25 mouse cellular contexts compared by ENCODE assay signal in the genomic region with DNA sequence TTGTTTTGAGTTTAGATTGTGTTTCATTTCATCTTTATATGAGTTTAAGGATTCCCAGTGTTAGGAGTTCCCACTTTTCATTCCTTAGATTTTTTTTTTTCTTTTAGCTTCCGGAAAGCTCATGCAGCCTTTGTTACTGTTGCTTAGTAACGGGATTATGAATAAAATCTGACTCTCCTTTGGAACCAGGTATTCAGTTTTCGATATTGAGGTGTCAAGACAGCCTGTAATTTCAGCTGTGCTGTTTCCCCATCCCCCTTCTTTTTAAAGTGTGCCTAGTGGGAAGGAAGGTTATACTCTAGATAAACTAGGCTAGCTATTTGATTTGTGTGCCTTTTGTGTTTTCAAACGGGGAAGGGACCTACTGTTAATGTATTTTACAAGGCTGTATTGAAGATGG. TPM values are rescaled to one million over a fixed set of nuclear protein-coding genes. Genes with fewer than 3 reads are reported as not detected.
DNase-seq lines count a peak whose midpoint lies in the region; ATAC-seq and TF ChIP-seq lines count a peak whose summit lies in the region.
"Had no signal": no experiment of that assay in that cellular context is flagged by ENCODE, and none has a peak within 500 bp of the region (broad histone marks: within the 10 kb centered on the region; RNA-seq: fewer than 3 reads in every experiment).

No protein-coding gene starts in this region.

- no peak overlapping the region for H3K9ac ChIP-seq in forebrain, embryonic 12.5 days
- no peak overlapping the region for H3K9ac ChIP-seq in midbrain, embryonic 14.5 days (replicated peaks; ENCODE audit: low read length)
- H3K9ac ChIP-seq in midbrain, embryonic 13.5 days (replicated peaks): no peak overlapping the region
- no peak overlapping the region for H3K9ac ChIP-seq in embryonic facial prominence, embryonic 13.5 days
- no peak overlapping the region for H3K9ac ChIP-seq in forebrain, postnatal 0 days
- H3K9ac ChIP-seq: intestine, embryonic 15.5 days; liver, embryonic 13.5 days; stomach, embryonic 15.5 days had no signal

- intact Hi-C loops in gastrocnemius, postnatal 36 days (cut with DNase I): no loop called here

- H3K4me2 ChIP-seq in forebrain, embryonic 12.5 days: no peak overlapping the region
- H3K4me2 ChIP-seq in midbrain, embryonic 14.5 days (ENCODE audit: low read length): no peak overlapping the region
- H3K4me2 ChIP-seq in midbrain, embryonic 13.5 days (replicated peaks): no peak overlapping the region
- 0 out of 2 replicates have a peak overlapping the region, but pooled peaks have one; percentile 47 for H3K4me2 ChIP-seq in embryonic facial prominence, embryonic 13.5 days
- H3K4me2 ChIP-seq in forebrain, postnatal 0 days (ENCODE audit: low read depth): no peak overlapping the region
- H3K4me2 ChIP-seq: intestine, embryonic 15.5 days; liver, embryonic 13.5 days; stomach, embryonic 15.5 days had no signal

- WGBS in forebrain, embryonic 10.5 days: 59% methylated on average over 4 of the region's 4 CpGs
- WGBS in forebrain, embryonic 12.5 days: 26% methylated on average over 4 of the region's 4 CpGs
- 15% methylated on average over 4 of the region's 4 CpGs for WGBS in midbrain, embryonic 14.5 days
- 25% methylated on average over 4 of the region's 4 CpGs for WGBS in midbrain, embryonic 13.5 days
- WGBS in embryonic facial prominence, embryonic 13.5 days: 32% methylated on average over 4 of the region's 4 CpGs
- WGBS in forebrain, postnatal 0 days: 6% methylated on average over 4 of the region's 4 CpGs

- no peak for ATAC-seq in forebrain, embryonic 12.5 days (ENCODE audit: low FRiP score)
- ATAC-seq in midbrain, embryonic 14.5 days (ENCODE audit: low FRiP score, low TSS enrichment): no peak
- no peak for ATAC-seq in midbrain, embryonic 13.5 days
- ATAC-seq in embryonic facial prominence, embryonic 13.5 days (ENCODE audit: insufficient number of reproducible peaks, insufficient read depth, low FRiP score, low TSS enrichment, low read depth): no peak
- peak; percentile 92 for ATAC-seq in forebrain, postnatal 0 days
- ATAC-seq: activated CD4-positive, CD25-positive, alpha-beta regulatory T cell, adult 4 months; hindbrain, embryonic 16.5 days; intestine, embryonic 15.5 days had no signal

- H3K27ac ChIP-seq in forebrain, embryonic 10.5 days: 0 out of 2 replicates have a peak overlapping the region, but pooled peaks have one; percentile 48
- H3K27ac ChIP-seq in forebrain, embryonic 12.5 days: no peak overlapping the region
- no peak overlapping the region for H3K27ac ChIP-seq in midbrain, embryonic 14.5 days (replicated peaks; ENCODE audit: low read depth, low read length)
- no peak overlapping the region for H3K27ac ChIP-seq in midbrain, embryonic 13.5 days
- H3K27ac ChIP-seq in embryonic facial prominence, embryonic 13.5 days: no peak overlapping the region; the same call in 1 of the 2 replicates
- H3K27ac ChIP-seq in forebrain, postnatal 0 days (ENCODE audit: low read depth, low read length): peak overlapping the region; percentile 50; the same call in 1 of the 2 replicates
- H3K27ac ChIP-seq: intestine, embryonic 15.5 days; kidney, postnatal 0 days; liver, embryonic 13.5 days; stomach, embryonic 15.5 days had no signal

- peaks cover 26% of the 10 kb centered on the region for H3K4me1 ChIP-seq in forebrain, embryonic 10.5 days
- H3K4me1 ChIP-seq in forebrain, embryonic 12.5 days: peaks cover 13% of the 10 kb centered on the region
- peaks cover 11% of the 10 kb centered on the region for H3K4me1 ChIP-seq in midbrain, embryonic 14.5 days (ENCODE audit: control insufficient read depth, insufficient read depth, low read length)
- H3K4me1 ChIP-seq in midbrain, embryonic 13.5 days (replicated peaks): peaks cover 20% of the 10 kb centered on the region
- H3K4me1 ChIP-seq in embryonic facial prominence, embryonic 13.5 days: peaks cover 21% of the 10 kb centered on the region
- H3K4me1 ChIP-seq in forebrain, postnatal 0 days (ENCODE audit: insufficient read depth): peaks cover 9% of the 10 kb centered on the region
- H3K4me1 ChIP-seq: intestine, embryonic 15.5 days; liver, embryonic 13.5 days; stomach, embryonic 15.5 days had no signal

- H3K4me3 ChIP-seq in forebrain, embryonic 10.5 days: no peak overlapping the region
- no peak overlapping the region for H3K4me3 ChIP-seq in forebrain, embryonic 12.5 days (replicated peaks)
- no peak overlapping the region for H3K4me3 ChIP-seq in midbrain, embryonic 14.5 days (replicated peaks; ENCODE audit: low read depth, low read length)
- H3K4me3 ChIP-seq in midbrain, embryonic 13.5 days (replicated peaks): no peak overlapping the region
- H3K4me3 ChIP-seq in embryonic facial prominence, embryonic 13.5 days: no peak overlapping the region
- H3K4me3 ChIP-seq in forebrain, postnatal 0 days (ENCODE audit: low read depth, low read length): no peak overlapping the region
- H3K4me3 ChIP-seq: hindbrain, embryonic 10.5 days; intestine, embryonic 15.5 days; liver, embryonic 13.5 days; megakaryocyte, embryonic 14.5 days; stomach, embryonic 15.5 days had no signal

- no peak for TF ChIP-seq CTCF in forebrain, postnatal 0 days (IDR thresholded peaks at IDR 0.05; ENCODE audit: low read depth)

- H3K9me3 ChIP-seq in forebrain, embryonic 10.5 days: no peaks in the 10 kb centered on the region
- no peaks in the 10 kb centered on the region for H3K9me3 ChIP-seq in forebrain, embryonic 12.5 days
- no peaks in the 10 kb centered on the region for H3K9me3 ChIP-seq in midbrain, embryonic 14.5 days (ENCODE audit: control insufficient read depth, low read length)
- no peaks in the 10 kb centered on the region for H3K9me3 ChIP-seq in midbrain, embryonic 13.5 days
- no peaks in the 10 kb centered on the region for H3K9me3 ChIP-seq in embryonic facial prominence, embryonic 13.5 days
- no peaks in the 10 kb centered on the region for H3K9me3 ChIP-seq in forebrain, postnatal 0 days (ENCODE audit: low read length)
- H3K9me3 ChIP-seq: hindbrain, embryonic 10.5 days; intestine, embryonic 15.5 days; liver, embryonic 13.5 days; megakaryocyte, embryonic 14.5 days; stomach, embryonic 15.5 days had no signal

- no peak for DNase-seq in forebrain, embryonic 10.5 days (ENCODE audit: extremely low spot score, low spot score)
- peak; percentile 72 for DNase-seq in midbrain, embryonic 14.5 days
- no peak for DNase-seq in forebrain, postnatal 0 days
- no peak for DNase-seq in right cerebral cortex, postnatal 14 days
- DNase-seq in gastrocnemius, postnatal 36 days: no peak
- DNase-seq: adrenal gland, postnatal 10 days; cerebellum, adult 11-12 months; cerebellum, postnatal 14 days; gastrocnemius, postnatal 10 days; heart, postnatal 14 days; kidney, adult 8-10 months; layer of hippocampus, adult 9-11 months; liver, embryonic 13.5 days; lung, postnatal 4 days had no signal

- H3K27me3 ChIP-seq in forebrain, embryonic 10.5 days (ENCODE audit: poor library complexity, severe bottlenecking): no peaks in the 10 kb centered on the region
- H3K27me3 ChIP-seq in forebrain, embryonic 12.5 days: no peaks in the 10 kb centered on the region
- no peaks in the 10 kb centered on the region for H3K27me3 ChIP-seq in midbrain, embryonic 14.5 days (ENCODE audit: control insufficient read depth, insufficient read depth, low read length)
- no peaks in the 10 kb centered on the region for H3K27me3 ChIP-seq in midbrain, embryonic 13.5 days
- H3K27me3 ChIP-seq in embryonic facial prominence, embryonic 13.5 days: no peaks in the 10 kb centered on the region
- H3K27me3 ChIP-seq in forebrain, postnatal 0 days (ENCODE audit: insufficient read depth, low read length): no peaks in the 10 kb centered on the region
- H3K27me3 ChIP-seq: CH12.LX; intestine, embryonic 15.5 days; liver, embryonic 13.5 days; megakaryocyte, embryonic 14.5 days; stomach, embryonic 15.5 days had no signal

- H3K36me3 ChIP-seq in forebrain, embryonic 10.5 days (replicated peaks): no peaks in the 10 kb centered on the region
- no peaks in the 10 kb centered on the region for H3K36me3 ChIP-seq in forebrain, embryonic 12.5 days (replicated peaks)
- no peaks in the 10 kb centered on the region for H3K36me3 ChIP-seq in midbrain, embryonic 14.5 days (ENCODE audit: control insufficient read depth, insufficient read depth, low read length)
- no peaks in the 10 kb centered on the region for H3K36me3 ChIP-seq in midbrain, embryonic 13.5 days
- no peaks in the 10 kb centered on the region for H3K36me3 ChIP-seq in embryonic facial prominence, embryonic 13.5 days
- H3K36me3 ChIP-seq in forebrain, postnatal 0 days (ENCODE audit: insufficient read depth): no peaks in the 10 kb centered on the region
- H3K36me3 ChIP-seq: hindbrain, embryonic 10.5 days; intestine, embryonic 15.5 days; stomach, embryonic 15.5 days had no signal

RNA-seq across cellular contexts. Expression of a gene that starts 42.1 kb away (rescaled TPM):
- 18.2 and 18.9 TPM in 2 replicates for polyA plus RNA-seq in forebrain, embryonic 10.5 days (2016; fragmentation: Nextera tagmentation; extraction: Ambion mirVana)
- 16.7 and 16.9 TPM in 2 replicates for polyA plus RNA-seq in forebrain, embryonic 12.5 days (2016; fragmentation: Nextera tagmentation; extraction: Ambion mirVana)
- polyA plus RNA-seq in midbrain, embryonic 14.5 days (2014; fragmentation: Nextera tagmentation; extraction: Ambion mirVana): 12.2 and 17.3 TPM in 2 replicates
- polyA plus RNA-seq in midbrain, embryonic 13.5 days (2015; fragmentation: Nextera tagmentation; extraction: Ambion mirVana): 10.1 and 12.7 TPM in 2 replicates
- 16.0 and 16.1 TPM in 2 replicates for polyA plus RNA-seq in embryonic facial prominence, embryonic 13.5 days (2015; fragmentation: Nextera tagmentation; extraction: Ambion mirVana)
- 30.6 and 37.6 TPM in 2 replicates for total RNA-seq in forebrain, postnatal 0 days (2014; rRNA removed)
- 8.5 and 8.9 TPM in 2 replicates for polyA plus RNA-seq in forebrain, postnatal 0 days (2015; fragmentation: Nextera tagmentation; extraction: Ambion mirVana)
- total RNA-seq in gastrocnemius, postnatal 36 days (2021): 10 to 100 TPM in 1 of 2 experiments, 1 to 10 TPM in 1; 8.5 to 10.9 TPM

Comparison
In these comparisons a context has a peak if more than half of its experiments do, and no peak if none do; other contexts are left out.
1. H3K27ac ChIP-seq: peak in forebrain, embryonic 10.5 days (single experiment) and forebrain, postnatal 0 days (single experiment); none in forebrain, embryonic 12.5 days (single experiment), midbrain, embryonic 14.5 days (single experiment), midbrain, embryonic 13.5 days (single experiment) and embryonic facial prominence, embryonic 13.5 days (single experiment).